Mouse (Mus musculus): ENCODE data around the gene Castor1. TPM values are rescaled to one million over a fixed set of nuclear protein-coding genes. Genes with fewer than 3 reads are reported as not detected.

Gene Castor1
- total and polyA plus RNA-seq, 3 experiments: 4.5 to 8.4 (median 8.2) TPM

- Histone ChIP-seq H3K4me3 (ENCODE audit: low read depth, low read length) (no peak overlapping the region; the same call in 1 of the 2 replicates), H3K4me1 (ENCODE audit: insufficient read depth, low read depth, low read length) (peaks cover 65% of the 10 kb centered on the region), H3K36me3 (replicated peaks) (peaks cover 48% of the 10 kb centered on the region), H3K9me3 (replicated peaks) (peaks cover 6% of the 10 kb centered on the region), H3K27me3 (ENCODE audit: insufficient read depth, low read length) (no peaks in the 10 kb centered on the region)
- no peak for ATAC-seq (ENCODE audit: extremely low read depth, insufficient number of reproducible peaks, low FRiP score, poor library complexity, severe bottlenecking)
- DNase-seq (ENCODE audit: low spot score): no peak
- TF ChIP-seq POLR2AphosphoS5 (IDR thresholded peaks at IDR 0.05; ENCODE audit: insufficient replicate concordance, low read depth, low read length) (no peak), GATA1 (IDR thresholded peaks at IDR 0.05; ENCODE audit: borderline replicate concordance, low read length) (no peak), GATA2 (IDR thresholded peaks at IDR 0.05; ENCODE audit: borderline replicate concordance, low read depth, low read length) (no peak), TAL1 (conservative IDR thresholded peaks at IDR 0.05; ENCODE audit: low read depth, low read length) (no peak), CTCF (IDR thresholded peaks at IDR 0.05; ENCODE audit: low read depth, low read length) (no peak)
Observed at GRCm38 (mm10) chr11:4241180-4241579, 23.2 kb downstream of the Castor1 start.

- no peak overlapping the region for H3K4me3 ChIP-seq (ENCODE audit: low read depth, low read length)
- no peak for ATAC-seq (ENCODE audit: extremely low read depth, insufficient number of reproducible peaks, low FRiP score, poor library complexity, severe bottlenecking)
- TF ChIP-seq CTCF (IDR thresholded peaks at IDR 0.05; ENCODE audit: low read depth, low read length) (no peak), TAL1 (conservative IDR thresholded peaks at IDR 0.05; ENCODE audit: low read depth, low read length) (no peak), GATA1 (IDR thresholded peaks at IDR 0.05; ENCODE audit: borderline replicate concordance, low read length) (no peak), GATA2 (IDR thresholded peaks at IDR 0.05; ENCODE audit: borderline replicate concordance, low read depth, low read length) (no peak), POLR2AphosphoS5 (IDR thresholded peaks at IDR 0.05; ENCODE audit: insufficient replicate concordance, low read depth, low read length) (no peak)
- DNase-seq (ENCODE audit: low spot score): no peak
- peaks cover 13% of the 10 kb centered on the region for H3K36me3 ChIP-seq (replicated peaks)
- H3K27me3 ChIP-seq (ENCODE audit: insufficient read depth, low read length): no peaks in the 10 kb centered on the region
- peaks cover 41% of the 10 kb centered on the region for H3K4me1 ChIP-seq (ENCODE audit: insufficient read depth, low read depth, low read length)
- no peaks in the 10 kb centered on the region for H3K9me3 ChIP-seq (replicated peaks)
Observed at GRCm38 (mm10) chr11:4246126-4246525, 28.1 kb downstream of the Castor1 start.

GRCm38 (mm10) chr11:4246623-4247022, 28.6 kb downstream of the Castor1 start:
- Histone ChIP-seq H3K9me3 (replicated peaks) (no peaks in the 10 kb centered on the region), H3K4me3 (ENCODE audit: low read depth, low read length) (no peak overlapping the region), H3K4me1 (ENCODE audit: insufficient read depth, low read depth, low read length) (peaks cover 40% of the 10 kb centered on the region), H3K27me3 (ENCODE audit: insufficient read depth, low read length) (peaks cover 4% of the 10 kb centered on the region; the same call in 1 of the 2 replicates), H3K36me3 (replicated peaks) (peaks cover 8% of the 10 kb centered on the region)
- ATAC-seq (ENCODE audit: extremely low read depth, insufficient number of reproducible peaks, low FRiP score, poor library complexity, severe bottlenecking): peak; percentile 15; the same call in 1 of the 2 replicates
- no peak for DNase-seq (ENCODE audit: low spot score)
- TF ChIP-seq CTCF (IDR thresholded peaks at IDR 0.05; ENCODE audit: low read depth, low read length) (no peak), GATA1 (IDR thresholded peaks at IDR 0.05; ENCODE audit: borderline replicate concordance, low read length) (no peak)

- Histone ChIP-seq H3K4me3 (ENCODE audit: low read depth, low read length) (no peak overlapping the region; the same call in 1 of the 2 replicates), H3K27me3 (ENCODE audit: insufficient read depth, low read length) (peaks cover 7% of the 10 kb centered on the region; the same call in 1 of the 2 replicates), H3K9me3 (replicated peaks) (no peaks in the 10 kb centered on the region), H3K36me3 (replicated peaks) (peaks cover 2% of the 10 kb centered on the region), H3K4me1 (ENCODE audit: insufficient read depth, low read depth, low read length) (peaks cover 43% of the 10 kb centered on the region)
- TF ChIP-seq POLR2AphosphoS5 (IDR thresholded peaks at IDR 0.05; ENCODE audit: insufficient replicate concordance, low read depth, low read length): no peak
- TF ChIP-seq GATA2 (IDR thresholded peaks at IDR 0.05; ENCODE audit: borderline replicate concordance, low read depth, low read length): no peak
- no peak for TF ChIP-seq GATA1 (IDR thresholded peaks at IDR 0.05; ENCODE audit: borderline replicate concordance, low read length)
- TF ChIP-seq TAL1 (conservative IDR thresholded peaks at IDR 0.05; ENCODE audit: low read depth, low read length): no peak
- no peak for TF ChIP-seq CTCF (IDR thresholded peaks at IDR 0.05; ENCODE audit: low read depth, low read length)
- DNase-seq (ENCODE audit: low spot score) (no peak), ATAC-seq (ENCODE audit: extremely low read depth, insufficient number of reproducible peaks, low FRiP score, poor library complexity, severe bottlenecking) (no peak; the same call in 1 of the 2 replicates)
Observed at GRCm38 (mm10) chr11:4247201-4247959, 29.4 kb downstream of the Castor1 start.

GRCm38 (mm10) chr11:4249151-4249550, 31.1 kb downstream of the Castor1 start:
- peaks cover 43% of the 10 kb centered on the region for H3K4me1 ChIP-seq (ENCODE audit: insufficient read depth, low read depth, low read length)
- ATAC-seq (ENCODE audit: extremely low read depth, insufficient number of reproducible peaks, low FRiP score, poor library complexity, severe bottlenecking) (no peak), DNase-seq (ENCODE audit: low spot score) (no peak)
- no peak overlapping the region for H3K4me3 ChIP-seq (ENCODE audit: low read depth, low read length)
- TF ChIP-seq GATA1 (IDR thresholded peaks at IDR 0.05; ENCODE audit: borderline replicate concordance, low read length) (no peak), TAL1 (conservative IDR thresholded peaks at IDR 0.05; ENCODE audit: low read depth, low read length) (no peak), POLR2AphosphoS5 (IDR thresholded peaks at IDR 0.05; ENCODE audit: insufficient replicate concordance, low read depth, low read length) (no peak), CTCF (IDR thresholded peaks at IDR 0.05; ENCODE audit: low read depth, low read length) (no peak), GATA2 (IDR thresholded peaks at IDR 0.05; ENCODE audit: borderline replicate concordance, low read depth, low read length) (no peak)
- peaks cover 7% of the 10 kb centered on the region; the same call in 1 of the 2 replicates for H3K27me3 ChIP-seq (ENCODE audit: insufficient read depth, low read length)
- H3K36me3 ChIP-seq (replicated peaks): no peaks in the 10 kb centered on the region
- H3K9me3 ChIP-seq (replicated peaks): peaks cover 6% of the 10 kb centered on the region

GRCm38 (mm10) chr11:4250290-4250689, 32.3 kb downstream of the Castor1 start:
- no peak for DNase-seq (ENCODE audit: low spot score)
- peaks cover 7% of the 10 kb centered on the region; the same call in 1 of the 2 replicates for H3K27me3 ChIP-seq (ENCODE audit: insufficient read depth, low read length)
- H3K4me1 ChIP-seq (ENCODE audit: insufficient read depth, low read depth, low read length): peaks cover 39% of the 10 kb centered on the region
- ATAC-seq (ENCODE audit: extremely low read depth, insufficient number of reproducible peaks, low FRiP score, poor library complexity, severe bottlenecking): no peak
- H3K4me3 ChIP-seq (ENCODE audit: low read depth, low read length): no peak overlapping the region
- TF ChIP-seq GATA1 (IDR thresholded peaks at IDR 0.05; ENCODE audit: borderline replicate concordance, low read length) (no peak), TAL1 (conservative IDR thresholded peaks at IDR 0.05; ENCODE audit: low read depth, low read length) (no peak), CTCF (IDR thresholded peaks at IDR 0.05; ENCODE audit: low read depth, low read length) (no peak), GATA2 (IDR thresholded peaks at IDR 0.05; ENCODE audit: borderline replicate concordance, low read depth, low read length) (no peak), POLR2AphosphoS5 (IDR thresholded peaks at IDR 0.05; ENCODE audit: insufficient replicate concordance, low read depth, low read length) (no peak)
- H3K9me3 ChIP-seq (replicated peaks): peaks cover 6% of the 10 kb centered on the region
- no peaks in the 10 kb centered on the region for H3K36me3 ChIP-seq (replicated peaks)

Data from G1E (cell line).